Mouse (Mus musculus) thymus, adult 2 months (tissue): ENCODE measurements at regions not wholly inside any gene's neighbourhood (a gene's known extent, or its start where the extent isn't known, plus 50 kb on each side); places are given as distances from the start of the nearest gene placed in this dataset.

Experiments used
- CTCF ChIP-seq: fragments of 200-500 bp; IDR thresholded peaks from 2 replicates; pipeline ENCODE4 v1.5.1; 2012; ENCODE audit warnings: mild to moderate bottlenecking, control low read depth, low read length, moderate library complexity, borderline replicate concordance; ENCODE audit not compliant: control insufficient read depth, poor library complexity, insufficient read depth; ENCODE audit errors: extremely low read depth
- POLR2A ChIP-seq: fragments of 200-500 bp; IDR thresholded peaks from 2 replicates; pipeline ENCODE4 v1.6.1; 2012; ENCODE audit warnings: mild to moderate bottlenecking, low read length, control low read depth, moderate library complexity; ENCODE audit not compliant: control insufficient read depth, poor library complexity, insufficient read depth; ENCODE audit errors: extremely low read depth

GRCm38 (mm10) chr2:45774416-45774815 is 657.2 kb upstream of the Zeb2 start:
- TF ChIP-seq POLR2A (no peak), CTCF (no peak)
